Mouse (Mus musculus) neural tube, embryonic 14.5 days (tissue): ENCODE data around the gene Eogt. TPM values are rescaled to one million over a fixed set of nuclear protein-coding genes. Genes with fewer than 3 reads are reported as not detected.
A peak's percentile ranks its signal among the peaks of the same experiment; 100 is the strongest.

Source experiments
- ATAC-seq: fragments of 200-750 bp; cut with Nextera tagmentation; 2 replicates; pipeline ENCODE4 v1.8.0; 2017; ENCODE audit warnings: low read depth, mild to moderate bottlenecking, moderate TSS enrichment, moderate library complexity
- H3K27ac ChIP-seq: fragments of 300-500 bp; sonication (generic); 2 replicates; pipeline ENCODE4 v1.5.1; 2014; ENCODE audit warnings: low read depth, mild to moderate bottlenecking, control low read depth, low read length, moderate library complexity, mixed read lengths
- H3K27me3 ChIP-seq: fragments of 300-500 bp; sonication (generic); 2 replicates; pipeline ENCODE4 v1.6.1; 2014; ENCODE audit warnings: low read length; ENCODE audit not compliant: control insufficient read depth, insufficient read depth
- H3K36me3 ChIP-seq: fragments of 300-500 bp; sonication (generic); 2 replicates; pipeline ENCODE4 v1.6.1; 2014; ENCODE audit warnings: low read length, mixed read lengths; ENCODE audit not compliant: control insufficient read depth, insufficient read depth
- H3K4me1 ChIP-seq: fragments of 300-500 bp; sonication (generic); 2 replicates; pipeline ENCODE4 v1.6.1; 2014; ENCODE audit warnings: low read length; ENCODE audit not compliant: control insufficient read depth, insufficient read depth
- H3K4me2 ChIP-seq: fragments of 300-500 bp; sonication (generic); 2 replicates; pipeline ENCODE4 v1.6.1; 2014; ENCODE audit warnings: mild to moderate bottlenecking, low read depth, low read length, control low read depth
- H3K4me3 ChIP-seq: fragments of 300-500 bp; sonication (generic); 2 replicates; pipeline ENCODE4 v1.5.1; 2014; ENCODE audit warnings: low read depth, low read length, control low read depth, mixed read lengths
- H3K9ac ChIP-seq: fragments of 300-500 bp; sonication (generic); replicated peaks from 2 replicates; pipeline ENCODE4 v1.6.1; 2014; ENCODE audit warnings: low read depth, mild to moderate bottlenecking, control low read depth, low read length, mixed read lengths
- H3K9me3 ChIP-seq: fragments of 300-500 bp; sonication (generic); 2 replicates; pipeline ENCODE4 v1.6.1; 2016; ENCODE audit warnings: low read length; ENCODE audit not compliant: control insufficient read depth
- WGBS: fragments of 180-500 bp; shearing (Covaris S2); extraction: QIAGEN DNeasy Blood & Tissue Kit; methylation state at CpG from one replicate; pipeline ENCODE4 v1.1.7; 2014; 5-methylcytosine and 5-hydroxymethylcytosine counted together
- polyA plus RNA-seq: library from polyadenylated mRNA; unstranded; fragments of >200 nt; fragmentation: Nextera tagmentation; extraction: Ambion mirVana; gene quantifications from 2 replicates; pipeline ENCODE4 v1.2.1, GENCODE M21; 2014

Gene Eogt
- 9.9 and 11.3 TPM in 2 replicates for polyA plus RNA-seq

- H3K4me3 ChIP-seq: peak within 1 kb of the TSS; percentile 56
- H3K9me3 ChIP-seq: no peaks in the 10 kb centered on the region
- peak; percentile 80 for ATAC-seq
- peak within 1 kb of the TSS; percentile 86 for H3K27ac ChIP-seq
- peaks cover 5% of the 10 kb centered on the region; the same call in 1 of the 2 replicates for H3K4me1 ChIP-seq
- WGBS: under 1% methylated on average over 56 of the region's 56 CpGs
- H3K4me2 ChIP-seq: peak within 1 kb of the TSS; percentile 98
- H3K27me3 ChIP-seq: no peaks in the 10 kb centered on the region
- H3K36me3 ChIP-seq: no peaks in the 10 kb centered on the region
- peak within 1 kb of the TSS; percentile 89 for H3K9ac ChIP-seq
Observed at GRCm38 (mm10) chr6:97148383-97149251, at the start of gene Eogt. Gene Eogt (minus strand): TSS chr6:97149182.

- H3K4me2 ChIP-seq: peak overlapping the region; percentile 55
- H3K27ac ChIP-seq: peak overlapping the region; percentile 87
- ATAC-seq: no peak; the same call in 1 of the 2 replicates
- peaks cover 16% of the 10 kb centered on the region for H3K4me1 ChIP-seq
- no peaks in the 10 kb centered on the region for H3K9me3 ChIP-seq
- peak overlapping the region; percentile 98 for H3K4me3 ChIP-seq
- WGBS: 7% methylated on average over 11 of the region's 11 CpGs
- H3K9ac ChIP-seq: peak overlapping the region; percentile 92
- peaks cover 13% of the 10 kb centered on the region for H3K36me3 ChIP-seq
- H3K27me3 ChIP-seq: no peaks in the 10 kb centered on the region
Observed at GRCm38 (mm10) chr6:97179367-97179828, 30.4 kb upstream of the Eogt start.

GRCm38 (mm10) chr6:97178491-97179366 lies 29.7 kb upstream of the Eogt start, which contains the start of gene Tmf1:
Gene Tmf1 (minus strand): TSS chr6:97179122.
- Histone ChIP-seq H3K9me3 (no peaks in the 10 kb centered on the region), H3K9ac (peak within 1 kb of the TSS; percentile 92), H3K27ac (peak within 1 kb of the TSS; percentile 87), H3K36me3 (peaks cover 13% of the 10 kb centered on the region), H3K4me3 (peak within 1 kb of the TSS; percentile 98), H3K27me3 (no peaks in the 10 kb centered on the region), H3K4me2 (peak within 1 kb of the TSS; percentile 55), H3K4me1 (peaks cover 16% of the 10 kb centered on the region)
- under 1% methylated on average over 79 of the region's 80 CpGs for WGBS
- peak; percentile 99 for ATAC-seq

DNA sequence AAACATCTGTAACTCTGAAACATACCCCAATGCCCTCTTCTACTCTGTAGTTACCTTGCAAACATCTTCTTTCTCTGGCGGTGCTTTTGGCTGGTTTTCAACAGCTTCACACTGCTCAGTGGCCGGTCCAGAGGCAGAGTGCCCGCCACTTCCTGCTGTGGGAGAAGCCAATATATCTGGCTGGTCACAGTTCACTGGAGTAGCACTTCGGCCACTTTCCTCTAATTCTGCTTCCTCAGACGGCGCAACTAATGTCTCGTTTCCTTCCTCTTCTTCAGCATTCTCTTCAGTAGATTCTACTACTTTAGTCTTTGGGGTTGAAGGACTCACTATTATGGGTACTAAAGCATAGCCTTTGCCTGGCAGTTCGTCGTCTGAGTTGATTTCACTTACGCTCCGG lies 26.7 kb upstream of the Eogt start:
- ATAC-seq: no peak

GRCm38 (mm10) chr6:97150156-97150555 lies 1.2 kb upstream of the Eogt start:
- ATAC-seq: no peak
- H3K36me3 ChIP-seq: no peaks in the 10 kb centered on the region
- no peaks in the 10 kb centered on the region for H3K9me3 ChIP-seq
- H3K4me3 ChIP-seq: no peak overlapping the region
- peaks cover 5% of the 10 kb centered on the region; the same call in 1 of the 2 replicates for H3K4me1 ChIP-seq
- WGBS: 77% methylated on average over 6 of the region's 6 CpGs
- no peak overlapping the region for H3K9ac ChIP-seq
- H3K4me2 ChIP-seq: no peak overlapping the region
- H3K27ac ChIP-seq: no peak overlapping the region
- H3K27me3 ChIP-seq: no peaks in the 10 kb centered on the region

More for the DNA sequence above, 26.7 kb upstream of the Eogt start:
- no peak overlapping the region for H3K27ac ChIP-seq
- no peak overlapping the region for H3K4me3 ChIP-seq
- H3K9me3 ChIP-seq: no peaks in the 10 kb centered on the region
- no peak overlapping the region for H3K9ac ChIP-seq
- peaks cover 16% of the 10 kb centered on the region for H3K4me1 ChIP-seq
- H3K4me2 ChIP-seq: no peak overlapping the region
- 76% methylated on average over 11 of the region's 11 CpGs for WGBS
- H3K36me3 ChIP-seq: peaks cover 19% of the 10 kb centered on the region
- no peaks in the 10 kb centered on the region for H3K27me3 ChIP-seq

DNA sequence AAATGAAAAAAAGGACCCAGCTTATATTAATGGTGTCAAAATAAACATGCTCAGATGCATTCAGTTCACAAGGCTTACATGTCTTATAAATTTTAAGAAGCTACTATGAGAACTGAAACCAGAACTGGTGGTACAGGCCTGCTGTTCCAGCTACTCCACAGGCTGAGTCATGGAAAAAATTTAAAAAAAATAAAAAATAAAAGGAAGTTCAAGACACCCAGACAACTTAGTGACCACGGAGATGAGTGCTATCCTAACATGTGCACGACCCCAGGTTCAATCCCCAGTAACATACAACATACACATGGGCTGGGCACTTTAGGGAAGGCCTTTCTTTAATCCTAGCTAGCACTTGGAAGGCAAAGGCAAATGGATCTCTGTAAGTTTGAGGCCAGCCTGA lies 739 bp upstream of the Eogt start:
- H3K9ac ChIP-seq: no peak overlapping the region
- H3K4me2 ChIP-seq: no peak overlapping the region
- peaks cover 5% of the 10 kb centered on the region; the same call in 1 of the 2 replicates for H3K4me1 ChIP-seq
- no peaks in the 10 kb centered on the region for H3K27me3 ChIP-seq
- H3K4me3 ChIP-seq: no peak overlapping the region
- H3K27ac ChIP-seq: no peak overlapping the region
- H3K9me3 ChIP-seq: no peaks in the 10 kb centered on the region
- WGBS: 91% methylated on average over 2 of the region's 2 CpGs
- ATAC-seq: no peak
- no peaks in the 10 kb centered on the region for H3K36me3 ChIP-seq

GRCm38 (mm10) chr6:97147755-97148382 lies 1.1 kb downstream of the Eogt start:
- 17% methylated on average over 18 of the region's 18 CpGs for WGBS
- peak overlapping the region; percentile 98 for H3K4me2 ChIP-seq
- no peaks in the 10 kb centered on the region for H3K9me3 ChIP-seq
- no peaks in the 10 kb centered on the region for H3K36me3 ChIP-seq
- ATAC-seq: peak; percentile 56
- peak overlapping the region; percentile 89 for H3K9ac ChIP-seq
- H3K4me1 ChIP-seq: peaks cover 5% of the 10 kb centered on the region; the same call in 1 of the 2 replicates
- peak overlapping the region; percentile 56 for H3K4me3 ChIP-seq
- no peaks in the 10 kb centered on the region for H3K27me3 ChIP-seq
- H3K27ac ChIP-seq: peak overlapping the region; percentile 86

DNA sequence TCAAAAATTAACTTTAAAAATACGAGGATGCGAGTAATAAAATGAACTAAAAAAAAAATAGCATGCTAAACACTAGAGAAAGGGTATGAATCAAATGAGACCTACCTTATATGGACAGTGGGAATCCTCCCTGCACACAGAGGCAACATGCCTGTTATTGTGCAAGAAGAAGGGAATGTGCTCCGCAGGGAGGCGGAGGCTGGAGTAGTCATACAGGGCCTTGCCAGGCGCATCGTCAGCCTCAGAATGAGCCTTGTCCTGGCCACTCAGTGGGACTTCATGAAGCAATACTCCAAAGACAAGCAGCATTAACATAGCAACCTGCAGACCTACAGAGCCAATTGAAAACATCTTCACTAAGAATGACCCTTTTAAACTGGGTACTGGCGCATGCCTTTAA lies 3.8 kb downstream of the Eogt start:
- WGBS: 85% methylated on average over 7 of the region's 7 CpGs
- Histone ChIP-seq H3K36me3 (no peaks in the 10 kb centered on the region), H3K4me3 (no peak overlapping the region), H3K9me3 (no peaks in the 10 kb centered on the region), H3K9ac (no peak overlapping the region), H3K27me3 (no peaks in the 10 kb centered on the region), H3K4me2 (no peak overlapping the region), H3K4me1 (peaks cover 5% of the 10 kb centered on the region; the same call in 1 of the 2 replicates), H3K27ac (no peak overlapping the region)
- ATAC-seq: no peak
